Mouse (Mus musculus) hindbrain, embryonic 11.5 days (tissue): ENCODE results near the gene Dnah11. TPM values are rescaled to one million over a fixed set of nuclear protein-coding genes. Genes with fewer than 3 reads are reported as not detected.

Source experiments
- ATAC-seq: fragments of 200-750 bp; cut with Nextera tagmentation; 2 replicates; pipeline ENCODE4 v1.8.0; 2017; ENCODE audit warnings: mild to moderate bottlenecking, moderate TSS enrichment, moderate library complexity; ENCODE audit not compliant: low FRiP score
- DNase-seq: peaks from one replicate; pipeline ENCODE4 v3.0.0-alpha.2; 2015; ENCODE audit warnings: low spot score
- H3K27ac ChIP-seq: fragments of 300-500 bp; sonication (generic); 2 replicates; pipeline ENCODE4 v1.5.1; 2014; ENCODE audit warnings: mild to moderate bottlenecking, low read depth, low read length
- H3K27me3 ChIP-seq: fragments of 300-500 bp; sonication (generic); 2 replicates; pipeline ENCODE4 v1.6.1; 2014; ENCODE audit warnings: mild to moderate bottlenecking, low read length, moderate library complexity, mixed read lengths; ENCODE audit not compliant: control insufficient read depth, insufficient read depth
- H3K36me3 ChIP-seq: fragments of 300-500 bp; sonication (generic); 2 replicates; pipeline ENCODE4 v1.6.1; 2014; ENCODE audit warnings: mild to moderate bottlenecking, low read length, moderate library complexity, mixed read lengths; ENCODE audit not compliant: control insufficient read depth, insufficient read depth
- H3K4me1 ChIP-seq: fragments of 300-500 bp; sonication (generic); replicated peaks from 2 replicates; pipeline ENCODE4 v1.6.1; 2014; ENCODE audit warnings: low read length, mixed read lengths; ENCODE audit not compliant: control insufficient read depth, insufficient read depth
- H3K4me2 ChIP-seq: fragments of 300-500 bp; sonication (generic); replicated peaks from 2 replicates; pipeline ENCODE4 v1.6.1; 2014; ENCODE audit warnings: mild to moderate bottlenecking, low read depth, low read length
- H3K4me3 ChIP-seq: fragments of 300-500 bp; sonication (generic); 2 replicates; pipeline ENCODE4 v1.5.1; 2014; ENCODE audit warnings: low read depth, low read length
- H3K9ac ChIP-seq: fragments of 300-500 bp; sonication (generic); 2 replicates; pipeline ENCODE4 v1.6.1; 2014; ENCODE audit warnings: low read depth, low read length
- H3K9me3 ChIP-seq: fragments of 300-500 bp; sonication (generic); 2 replicates; pipeline ENCODE4 v1.6.1; 2016; ENCODE audit warnings: low read length; ENCODE audit not compliant: control insufficient read depth
- WGBS: fragments of 180-500 bp; shearing (Covaris S2); extraction: QIAGEN DNeasy Blood & Tissue Kit; methylation state at CpG from one replicate; pipeline ENCODE4 v1.1.7; 2014; 5-methylcytosine and 5-hydroxymethylcytosine counted together
- polyA plus RNA-seq: library from polyadenylated mRNA; unstranded; fragments of >200 nt; fragmentation: Nextera tagmentation; extraction: Ambion mirVana; gene quantifications from 2 replicates; pipeline ENCODE4 v1.2.1, GENCODE M21; 2014

The Dnah11 gene
- polyA plus RNA-seq, 1 experiment from 2014 or later: 0.43 TPM

GRCm38 (mm10) chr12:117989018-117989828 lies 209.6 kb downstream of the Dnah11 start:
- peaks cover 33% of the 10 kb centered on the region for H3K27me3 ChIP-seq
- no peak overlapping the region for H3K4me2 ChIP-seq
- no peak overlapping the region for H3K4me3 ChIP-seq
- peak; percentile 82 for ATAC-seq
- no peak overlapping the region for H3K27ac ChIP-seq
- no peaks in the 10 kb centered on the region for H3K4me1 ChIP-seq
- peak; percentile 39 for DNase-seq
- H3K36me3 ChIP-seq: no peaks in the 10 kb centered on the region
- no peaks in the 10 kb centered on the region for H3K9me3 ChIP-seq
- 5% methylated on average over 11 of the region's 11 CpGs for WGBS
- H3K9ac ChIP-seq: no peak overlapping the region

- 0 out of 2 replicates have a peak, but pooled peaks cover 2% of the 10 kb centered on the region for H3K27me3 ChIP-seq
- no peaks in the 10 kb centered on the region for H3K4me1 ChIP-seq
- no peak overlapping the region for H3K9ac ChIP-seq
- H3K4me2 ChIP-seq: no peak overlapping the region
- no peak overlapping the region for H3K27ac ChIP-seq
- 76% methylated on average over 3 of the region's 3 CpGs for WGBS
- no peak for ATAC-seq
- H3K9me3 ChIP-seq: no peaks in the 10 kb centered on the region
- no peaks in the 10 kb centered on the region for H3K36me3 ChIP-seq
- no peak for DNase-seq
- no peak overlapping the region for H3K4me3 ChIP-seq
Measured at GRCm38 (mm10) chr12:117980315-117980714, 218.5 kb downstream of the Dnah11 start.

- H3K9ac ChIP-seq: no peak overlapping the region
- no peak for DNase-seq
- H3K27ac ChIP-seq: no peak overlapping the region
- no peaks in the 10 kb centered on the region for H3K36me3 ChIP-seq
- no peak overlapping the region for H3K4me2 ChIP-seq
- no peaks in the 10 kb centered on the region for H3K27me3 ChIP-seq
- no peak overlapping the region for H3K4me3 ChIP-seq
- ATAC-seq: no peak
- H3K4me1 ChIP-seq: no peaks in the 10 kb centered on the region
- no peaks in the 10 kb centered on the region for H3K9me3 ChIP-seq
Measured at GRCm38 (mm10) chr12:117973712-117974111, 225.1 kb downstream of the Dnah11 start.

- H3K4me1 ChIP-seq: no peaks in the 10 kb centered on the region
- no peak overlapping the region for H3K4me3 ChIP-seq
- H3K27me3 ChIP-seq: no peaks in the 10 kb centered on the region
- no peak overlapping the region for H3K9ac ChIP-seq
- H3K9me3 ChIP-seq: no peaks in the 10 kb centered on the region
- no peak for ATAC-seq
- 74% methylated on average over 2 of the region's 2 CpGs for WGBS
- DNase-seq: no peak
- no peak overlapping the region for H3K27ac ChIP-seq
- no peaks in the 10 kb centered on the region for H3K36me3 ChIP-seq
- no peak overlapping the region for H3K4me2 ChIP-seq
Measured at GRCm38 (mm10) chr12:117962698-117963097, 236.1 kb downstream of the Dnah11 start.

GRCm38 (mm10) chr12:117959213-117959612 lies 239.6 kb downstream of the Dnah11 start:
- no peak overlapping the region for H3K4me2 ChIP-seq
- no peak overlapping the region for H3K9ac ChIP-seq
- DNase-seq (no peak), ATAC-seq (no peak)
- H3K27me3 ChIP-seq: no peaks in the 10 kb centered on the region
- no peaks in the 10 kb centered on the region for H3K4me1 ChIP-seq
- no peaks in the 10 kb centered on the region for H3K36me3 ChIP-seq
- H3K4me3 ChIP-seq: no peak overlapping the region
- no peaks in the 10 kb centered on the region for H3K9me3 ChIP-seq
- H3K27ac ChIP-seq: no peak overlapping the region

GRCm38 (mm10) chr12:117946823-117947704 lies 251.8 kb downstream of the Dnah11 start:
- no peaks in the 10 kb centered on the region for H3K36me3 ChIP-seq
- no peak overlapping the region for H3K4me3 ChIP-seq
- no peak overlapping the region for H3K9ac ChIP-seq
- H3K4me1 ChIP-seq: no peaks in the 10 kb centered on the region
- H3K27me3 ChIP-seq: no peaks in the 10 kb centered on the region
- no peak overlapping the region for H3K4me2 ChIP-seq
- DNase-seq (no peak), ATAC-seq (no peak)
- WGBS: 72% methylated on average over 5 of the region's 5 CpGs
- no peak overlapping the region for H3K27ac ChIP-seq
- no peaks in the 10 kb centered on the region for H3K9me3 ChIP-seq

- H3K4me1 ChIP-seq: no peaks in the 10 kb centered on the region
- DNase-seq: no peak
- H3K36me3 ChIP-seq: no peaks in the 10 kb centered on the region
- 49% methylated on average over 7 of the region's 7 CpGs for WGBS
- ATAC-seq: no peak
- H3K27ac ChIP-seq: no peak overlapping the region
- no peak overlapping the region for H3K4me3 ChIP-seq
- no peaks in the 10 kb centered on the region for H3K27me3 ChIP-seq
- H3K4me2 ChIP-seq: no peak overlapping the region
- H3K9me3 ChIP-seq: no peaks in the 10 kb centered on the region
- no peak overlapping the region for H3K9ac ChIP-seq
Measured at GRCm38 (mm10) chr12:117941947-117942346, 256.9 kb downstream of the Dnah11 start.

- H3K4me2 ChIP-seq: no peak overlapping the region
- ATAC-seq (no peak), DNase-seq (no peak)
- H3K9ac ChIP-seq: no peak overlapping the region
- no peaks in the 10 kb centered on the region for H3K9me3 ChIP-seq
- no peaks in the 10 kb centered on the region for H3K4me1 ChIP-seq
- 56% methylated on average over 2 of the region's 2 CpGs for WGBS
- H3K36me3 ChIP-seq: no peaks in the 10 kb centered on the region
- H3K4me3 ChIP-seq: no peak overlapping the region
- no peak overlapping the region for H3K27ac ChIP-seq
- H3K27me3 ChIP-seq: no peaks in the 10 kb centered on the region
Measured at GRCm38 (mm10) chr12:117938214-117938613, 260.6 kb downstream of the Dnah11 start.
